Mouse (Mus musculus) c-Kit-positive CD71-positive TER-119-positive erythroid progenitor cells, embryonic 14.5 days (primary cell): ENCODE data around the gene Slc35e3.
A peak's percentile ranks its signal among the peaks of the same experiment; 100 is the strongest.
"Not testable (repeated sequence)": the region's sequence is repeated elsewhere in the genome, so short reads cannot be mapped to it uniquely, and the experiment has no call there.

Experiments
- DNase-seq: peaks from one replicate; pipeline ENCODE4 v3.0.0-alpha.2; 2013; ENCODE audit warnings: low spot score

The Slc35e3 gene

DNA sequence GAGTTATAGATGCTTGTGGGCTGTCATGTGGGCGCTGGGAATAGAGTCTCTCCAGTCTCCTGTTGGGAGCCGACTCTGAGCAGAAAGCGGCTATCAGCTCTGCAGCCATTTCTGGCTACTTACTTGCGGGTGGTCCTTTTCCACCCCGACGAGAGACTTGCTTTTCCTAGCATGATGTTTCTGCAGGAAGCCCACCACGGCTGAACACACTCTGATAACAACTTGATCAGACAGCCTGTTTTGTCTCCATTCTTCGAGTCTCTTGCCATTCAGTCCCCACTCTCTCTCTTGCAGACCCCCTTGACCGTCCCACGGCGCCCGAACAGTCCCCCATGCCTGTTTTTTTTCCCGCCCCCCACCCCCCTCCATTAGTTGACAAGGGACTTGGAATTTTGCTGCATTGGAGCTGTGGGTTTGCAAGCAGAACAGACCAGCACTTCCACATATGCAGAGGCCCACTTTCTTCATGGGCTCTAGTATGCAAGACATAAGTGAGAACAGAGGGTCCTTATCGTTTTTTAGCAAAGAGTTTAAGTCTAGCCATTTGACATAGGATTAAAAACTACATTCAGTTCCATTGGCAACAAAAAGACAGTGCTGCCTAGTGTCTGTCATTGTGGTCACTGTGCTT is 13.1 kb downstream of the Slc35e3 start:
- no peak for DNase-seq

DNA sequence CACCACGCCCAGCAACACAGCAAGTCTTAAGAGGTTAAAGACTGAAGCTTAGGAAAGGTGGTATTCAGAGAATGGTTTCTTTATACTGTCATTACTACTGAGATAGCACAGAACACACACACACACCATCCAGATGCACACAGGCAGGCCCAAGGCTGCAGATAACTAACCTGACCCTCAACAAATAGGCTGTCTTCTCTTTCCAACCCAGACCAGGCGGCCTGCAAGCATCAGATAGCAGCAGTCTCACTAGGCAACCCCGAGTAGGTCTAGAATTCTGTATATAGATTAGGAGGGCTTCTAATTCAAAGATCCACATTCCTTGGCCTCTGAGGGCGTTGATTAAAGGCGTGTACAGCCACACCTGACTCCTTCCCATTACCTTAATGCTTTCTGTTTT is 14.0 kb downstream of the Slc35e3 start:
- peak; percentile 72 for DNase-seq

DNA sequence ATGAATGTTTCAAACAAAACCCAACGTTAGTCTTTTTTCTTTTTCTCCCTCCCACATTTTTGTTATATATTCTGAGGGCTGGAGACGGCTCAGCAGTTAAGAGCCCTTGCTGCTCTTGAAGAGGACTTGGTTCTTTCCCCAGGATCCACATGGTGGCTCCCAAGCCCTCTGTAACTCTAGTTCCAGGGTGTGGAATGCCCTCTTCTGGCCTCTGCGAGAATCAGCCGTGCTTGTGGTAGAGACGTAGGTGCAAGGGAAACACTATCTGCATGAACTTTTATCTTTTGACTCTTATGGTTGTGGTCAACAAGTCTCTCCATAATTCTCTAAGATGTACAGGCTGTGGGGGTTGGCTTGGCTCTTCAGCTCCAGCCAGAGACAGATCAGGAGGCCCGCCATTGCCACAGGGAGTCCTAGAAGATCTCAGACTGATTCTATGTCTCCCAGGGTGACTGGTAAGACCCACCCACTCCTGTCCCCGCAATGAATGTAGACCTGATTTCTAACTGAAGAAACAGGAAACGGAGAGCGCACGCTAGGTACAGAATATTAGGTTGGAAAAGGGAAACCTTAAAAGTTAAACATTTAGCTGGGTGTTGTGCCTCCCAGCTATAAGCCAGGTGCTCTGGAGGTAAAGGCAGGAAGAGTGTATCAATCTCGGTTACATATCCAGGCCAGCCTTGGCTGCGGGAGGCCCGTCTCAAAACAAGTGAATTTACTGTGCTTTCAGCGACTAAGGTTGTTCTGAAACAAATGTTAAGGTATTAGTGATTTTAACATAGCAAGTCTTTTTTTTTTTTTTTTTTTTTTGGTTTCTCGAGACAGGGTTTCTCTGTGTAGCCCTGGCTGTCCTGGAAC is 14.7 kb downstream of the Slc35e3 start:
- DNase-seq, result peak; percentile 64

DNA sequence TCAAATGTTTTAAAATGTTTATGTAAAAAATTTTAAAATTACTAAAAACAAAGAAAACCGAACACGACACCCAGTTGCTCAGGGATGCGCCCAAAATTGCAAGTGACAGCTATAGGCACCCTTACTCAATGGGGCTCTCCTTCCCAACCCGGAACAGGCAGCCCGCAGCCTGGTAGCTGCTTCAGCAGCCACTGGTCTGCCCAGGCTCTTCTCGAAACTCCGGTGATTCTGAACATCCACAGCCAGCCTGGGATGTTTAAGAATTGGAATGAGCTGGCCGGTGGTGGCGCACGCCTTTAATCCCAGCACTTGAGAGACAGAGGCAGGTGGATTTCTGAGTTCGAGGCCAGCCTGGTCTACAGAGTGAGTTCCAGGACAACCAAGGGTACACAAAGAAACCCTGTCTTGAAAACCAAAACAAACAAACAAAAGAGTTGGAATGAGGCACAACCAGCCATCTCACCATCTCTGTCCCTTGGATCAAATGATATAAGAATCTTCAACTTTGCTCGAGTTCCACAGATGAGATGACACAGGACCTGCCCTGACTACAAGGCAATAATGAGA is 15.4 kb downstream of the Slc35e3 start:
- no peak for DNase-seq

DNA sequence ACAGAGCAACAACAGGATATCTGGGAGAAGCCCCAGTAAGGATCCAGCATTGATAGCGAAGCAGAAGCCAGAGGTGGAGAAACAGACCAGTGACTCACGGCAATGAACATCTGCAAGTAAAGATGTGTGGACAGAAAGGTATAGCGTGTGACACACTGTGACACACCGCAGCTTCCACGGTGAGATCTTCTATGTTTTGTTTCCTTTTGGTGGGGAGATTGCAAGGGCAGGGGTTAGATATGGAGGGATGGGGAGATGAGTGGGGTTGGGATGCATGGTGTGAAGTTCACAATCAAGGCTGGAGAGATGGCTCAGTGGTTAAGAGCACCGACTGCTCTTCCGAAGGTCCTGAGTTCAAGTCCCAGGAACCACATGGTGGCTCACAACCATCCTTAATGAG is 16.0 kb downstream of the Slc35e3 start:
- no peak for DNase-seq

DNA sequence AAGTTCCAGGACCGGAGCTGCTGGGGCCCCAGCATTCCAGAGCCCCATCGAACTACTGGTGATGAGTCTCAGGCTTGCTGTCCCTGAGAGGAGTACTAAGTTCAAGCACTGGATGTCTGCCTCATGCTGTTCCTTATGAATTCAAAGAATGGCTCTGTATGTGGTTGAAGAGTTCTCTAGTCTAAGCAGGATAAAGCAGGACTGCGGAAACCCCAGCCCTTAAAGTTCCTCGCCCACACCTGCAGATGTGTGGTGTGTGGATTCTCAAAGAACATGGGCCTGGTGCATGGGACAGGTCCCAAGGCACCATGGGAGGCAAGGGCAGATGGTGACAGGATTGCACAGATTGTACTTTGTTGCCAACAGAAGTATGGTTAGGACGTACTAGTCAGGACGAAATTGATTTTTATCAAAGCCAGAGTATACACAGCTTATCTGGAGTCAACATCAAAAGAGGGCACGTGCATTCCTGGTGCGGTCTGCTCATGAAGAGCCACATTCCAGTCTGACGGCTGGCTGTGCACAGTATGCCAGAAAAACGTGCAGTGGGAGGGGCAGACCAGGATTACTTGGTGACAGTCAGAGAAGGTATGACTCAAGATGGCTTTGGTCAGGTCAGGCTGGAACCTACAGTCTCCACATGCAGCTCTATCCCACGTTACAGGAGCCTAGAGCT is 16.9 kb downstream of the Slc35e3 start:
- DNase-seq, result no peak

DNA sequence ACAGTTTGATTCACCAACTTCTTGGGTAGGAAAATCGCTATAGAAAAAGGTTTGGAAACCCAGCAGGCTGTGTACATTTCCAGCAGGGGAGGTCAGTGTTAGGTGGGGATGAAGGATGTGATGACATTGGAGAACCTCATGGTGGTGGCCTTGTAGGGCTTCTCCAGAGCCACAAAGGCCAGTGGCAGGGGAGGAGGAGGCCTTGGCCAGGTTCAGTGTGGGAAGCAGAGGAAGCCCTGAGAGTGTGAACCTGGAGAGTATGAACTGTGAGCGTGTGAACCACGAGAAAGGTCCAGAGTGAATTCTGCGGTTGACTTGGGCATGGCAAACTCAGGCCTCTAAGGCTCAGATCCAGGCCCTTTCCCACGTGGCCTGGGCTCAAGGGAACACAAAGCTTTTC is 17.6 kb downstream of the Slc35e3 start:
- DNase-seq, result no peak

DNA sequence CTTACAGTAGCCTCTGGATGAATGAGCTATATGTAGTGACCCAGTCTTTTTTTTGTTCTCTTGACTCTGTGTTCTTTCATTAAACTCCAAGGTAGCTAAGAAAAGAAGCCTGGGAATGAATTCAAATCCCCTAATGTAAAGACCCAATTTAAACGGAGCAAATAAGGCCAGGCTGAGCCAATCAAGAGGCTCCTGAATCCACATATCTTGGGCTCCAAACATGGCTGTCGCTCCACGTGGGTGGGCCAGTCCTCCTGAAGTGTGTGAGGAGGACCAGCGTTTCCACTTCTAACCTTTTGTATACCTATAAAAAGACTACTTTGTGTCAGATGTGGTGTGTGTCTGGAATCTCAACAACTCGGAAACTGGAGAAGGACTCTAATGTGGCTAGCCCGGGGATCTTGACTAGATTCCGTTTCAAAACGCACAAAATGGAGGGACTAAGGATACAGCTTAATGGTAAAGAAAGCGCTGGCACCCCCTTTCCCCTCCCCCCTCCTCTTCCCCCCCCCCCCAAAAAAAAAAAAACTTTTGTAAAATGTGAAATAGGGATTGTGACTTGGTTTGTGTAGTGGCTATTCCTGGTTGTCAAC is 18.6 kb downstream of the Slc35e3 start:
- no peak for DNase-seq

DNA sequence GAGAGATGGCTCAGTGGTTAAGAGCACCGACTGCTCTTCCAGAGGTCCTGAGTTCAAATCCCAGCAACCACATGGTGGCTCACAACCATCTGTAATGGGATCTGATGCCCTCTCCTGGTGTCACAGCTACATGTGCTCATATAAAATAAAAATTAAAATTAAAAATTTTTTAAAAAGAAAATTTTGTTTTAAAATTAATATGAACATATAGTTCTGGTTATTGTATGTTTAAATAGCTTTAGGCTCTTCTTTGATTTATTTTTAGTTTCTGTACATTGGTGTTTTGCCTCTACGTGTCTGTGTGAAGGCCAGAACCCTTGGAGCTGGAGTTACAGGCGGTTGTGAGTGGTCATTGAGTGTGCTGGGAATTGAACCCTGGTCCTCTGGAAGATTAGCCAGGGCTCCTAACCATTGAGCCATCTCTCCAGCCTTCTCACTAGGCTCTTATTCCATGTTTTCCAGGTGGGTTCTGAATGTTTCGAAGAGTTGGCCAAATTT is 19.2 kb downstream of the Slc35e3 start:
- no peak for DNase-seq

DNA sequence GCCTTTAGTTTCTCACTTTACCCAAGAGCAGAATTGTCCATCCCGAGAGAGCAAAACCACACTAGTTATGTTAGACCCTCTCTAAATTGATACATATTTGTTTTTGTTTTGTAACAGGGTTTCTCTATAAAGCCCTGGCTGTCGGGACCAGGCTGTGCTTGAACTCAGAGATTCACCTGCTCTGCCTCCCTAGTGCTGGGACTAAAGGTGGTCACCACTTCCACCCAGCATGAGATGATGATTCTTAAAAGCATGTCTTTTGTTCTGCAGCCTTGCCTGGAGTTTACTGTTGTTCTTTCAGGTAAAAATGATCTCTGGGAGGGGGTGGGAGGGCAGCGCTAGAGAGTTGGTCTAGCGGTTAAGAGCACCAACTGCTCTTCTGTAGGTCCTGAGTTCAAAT is 19.8 kb downstream of the Slc35e3 start:
- DNase-seq, result no peak

DNA sequence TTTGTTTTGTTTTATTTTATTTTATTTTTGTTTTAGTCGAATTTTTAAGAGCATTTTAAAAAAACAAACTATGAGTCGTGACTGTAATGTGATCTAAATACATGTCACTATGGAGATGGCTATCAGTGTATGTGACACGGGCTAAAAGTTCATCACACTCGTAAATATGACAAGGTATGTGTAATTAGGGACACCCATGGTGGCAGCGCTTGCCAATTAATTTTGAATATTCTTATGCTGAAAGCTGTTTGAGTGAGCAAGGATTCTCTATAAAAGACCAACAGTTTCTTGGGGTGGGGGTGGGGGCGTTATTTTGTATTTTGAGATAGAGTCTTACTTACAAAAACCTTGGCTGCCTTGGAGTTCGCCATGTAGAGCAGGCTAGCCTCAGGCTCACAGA is 20.5 kb downstream of the Slc35e3 start:
- DNase-seq, result no peak

DNA sequence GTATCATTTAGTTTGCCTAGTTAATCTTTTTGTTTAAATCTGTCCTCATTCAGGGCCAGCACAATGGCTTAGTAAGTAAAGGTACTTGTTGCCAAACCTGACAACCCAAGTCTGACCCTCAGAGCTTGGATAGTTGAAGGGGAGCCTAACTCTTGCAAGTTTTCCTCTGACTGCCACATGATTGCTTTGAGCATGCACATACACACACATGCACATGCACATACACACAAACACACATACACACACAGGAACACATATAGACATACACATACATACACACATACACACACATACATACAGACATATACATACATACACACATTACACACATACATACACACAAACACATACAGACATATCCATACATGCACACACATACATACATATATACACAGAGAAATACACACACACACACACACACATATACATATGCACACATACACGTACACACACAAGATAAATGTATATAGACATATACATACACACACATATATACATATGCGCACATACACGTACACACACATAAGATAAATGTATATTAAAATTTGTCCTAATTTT is 21.3 kb downstream of the Slc35e3 start:
- DNase-seq, result no peak

DNA sequence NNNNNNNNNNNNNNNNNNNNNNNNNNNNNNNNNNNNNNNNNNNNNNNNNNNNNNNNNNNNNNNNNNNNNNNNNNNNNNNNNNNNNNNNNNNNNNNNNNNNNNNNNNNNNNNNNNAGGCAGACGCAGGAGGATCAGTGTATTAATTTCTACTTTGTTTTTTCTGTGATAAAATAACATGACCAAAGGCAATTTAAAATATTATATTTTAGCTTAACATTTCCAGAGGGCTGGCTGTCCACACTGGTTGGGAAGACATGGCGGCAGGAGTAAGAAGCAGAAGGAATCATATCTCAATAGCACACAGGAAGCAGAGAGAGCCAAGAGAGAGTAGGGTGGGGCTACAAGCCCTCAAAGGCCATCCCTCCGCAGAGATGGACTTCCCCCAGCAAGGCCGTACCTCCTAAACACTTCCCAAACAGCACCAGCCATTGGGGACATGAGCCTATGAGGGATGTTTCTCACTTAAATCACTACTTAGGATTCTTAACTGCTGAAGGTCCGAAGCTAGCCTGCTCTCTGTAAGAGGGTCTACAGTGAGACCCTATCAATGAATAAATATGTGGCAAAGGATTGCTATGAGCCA is 21.9 kb downstream of the Slc35e3 start:
- DNase-seq, result no peak

DNA sequence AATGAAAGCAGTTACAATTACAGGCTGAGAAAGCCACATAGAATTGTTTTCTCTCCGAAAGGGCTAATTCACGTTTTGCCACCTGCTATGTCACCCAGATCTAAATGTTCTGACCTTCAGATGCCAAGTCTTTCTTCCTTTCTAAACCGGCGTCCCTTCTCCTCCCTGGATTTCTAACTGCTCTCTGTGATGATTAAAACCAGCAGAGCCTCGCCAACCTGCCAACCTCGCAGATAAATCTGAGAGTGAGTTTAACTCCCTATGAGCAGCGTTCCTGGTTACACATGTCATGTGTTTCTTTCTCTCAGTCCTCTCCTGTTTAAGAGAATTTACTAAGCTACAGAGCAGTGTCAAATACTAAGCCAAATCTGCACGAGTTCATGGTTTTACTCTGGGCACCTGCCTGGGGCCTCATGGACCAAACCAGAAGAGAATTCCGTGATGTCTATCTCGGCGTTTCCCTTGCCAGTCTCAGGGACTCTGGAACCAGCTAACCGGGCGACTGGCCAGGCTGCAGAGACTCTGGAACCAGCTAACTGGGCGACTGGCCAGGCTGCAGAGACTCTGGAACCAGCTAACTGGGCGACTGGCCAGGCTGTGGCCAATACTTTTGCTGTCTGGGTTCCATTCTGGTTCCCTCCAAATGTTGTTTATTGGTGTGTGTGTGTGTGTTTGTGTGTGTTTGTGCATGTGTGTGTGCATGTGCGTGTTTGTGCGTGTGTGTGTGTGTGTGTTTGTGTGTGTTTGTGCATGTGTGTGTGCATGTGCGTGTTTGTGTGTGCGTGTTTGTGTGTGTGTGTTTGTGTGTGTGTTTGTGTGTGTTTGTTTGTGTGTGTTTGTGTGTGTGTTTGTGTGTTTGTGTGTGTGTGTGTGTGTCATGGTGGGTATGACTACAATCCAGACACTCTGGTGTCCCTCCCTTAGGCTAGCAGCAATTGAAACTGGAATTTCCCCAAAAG is 27.7 kb downstream of the Slc35e3 start:
- DNase-seq, result no peak

DNA sequence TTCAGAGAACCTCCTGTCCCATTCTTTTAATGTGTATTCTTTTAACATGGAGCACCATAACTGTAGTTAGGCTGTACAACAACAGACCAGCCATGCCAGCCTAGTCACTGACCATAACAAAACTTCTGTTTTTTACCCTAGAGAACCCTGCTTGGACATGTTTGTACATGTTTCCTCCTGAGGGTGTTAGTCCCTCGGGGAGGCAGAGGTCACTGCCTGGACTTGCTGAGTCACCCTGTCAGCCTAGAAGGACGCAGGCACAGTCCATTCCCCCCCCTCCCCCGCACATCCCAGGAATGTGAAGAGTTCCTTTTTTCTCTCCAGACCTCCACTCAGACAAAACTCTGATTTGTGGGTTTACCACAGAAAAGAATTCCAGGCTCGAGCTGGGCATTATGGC is 28.6 kb downstream of the Slc35e3 start:
- DNase-seq, result no peak

DNA sequence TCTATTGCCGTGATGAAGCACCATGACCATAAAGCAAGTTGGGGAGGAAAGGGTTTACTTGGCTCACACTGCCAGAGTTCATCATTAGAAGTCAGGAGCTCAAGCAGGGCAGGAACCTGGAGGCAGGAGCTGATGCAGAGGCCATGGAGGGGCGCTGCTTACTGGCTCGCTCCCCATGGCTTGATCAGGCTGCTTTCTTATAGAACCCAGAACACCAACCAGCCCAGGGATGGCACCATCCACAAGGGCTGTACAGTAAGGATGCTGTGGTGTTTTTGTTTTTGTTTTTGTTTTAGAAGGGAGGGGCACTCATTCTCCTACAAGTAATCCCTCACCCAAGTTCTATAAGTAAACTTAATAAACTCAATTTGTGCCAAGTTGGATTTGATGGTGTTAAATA is 29.5 kb downstream of the Slc35e3 start:
- no peak for DNase-seq

DNA sequence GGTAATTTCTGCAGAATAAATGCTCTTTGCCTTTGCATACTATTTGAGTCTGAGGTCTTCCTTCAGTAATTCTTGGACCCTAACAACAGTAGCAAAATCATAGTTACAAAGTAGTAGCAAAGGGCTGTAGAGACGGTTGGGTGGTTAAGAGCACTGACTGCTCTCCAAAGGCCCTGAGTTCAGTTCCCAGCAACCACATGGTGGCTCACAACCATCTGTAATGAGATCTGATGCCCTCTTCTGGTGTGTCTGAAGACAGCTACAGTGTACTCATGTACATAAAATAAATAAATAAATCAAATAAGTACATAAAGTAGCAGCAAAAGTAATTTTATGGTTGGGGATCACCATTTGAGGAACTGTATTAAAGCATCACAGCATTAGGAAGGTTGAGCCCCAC is 30.5 kb downstream of the Slc35e3 start:
- DNase-seq, result not testable (repeated sequence)

DNA sequence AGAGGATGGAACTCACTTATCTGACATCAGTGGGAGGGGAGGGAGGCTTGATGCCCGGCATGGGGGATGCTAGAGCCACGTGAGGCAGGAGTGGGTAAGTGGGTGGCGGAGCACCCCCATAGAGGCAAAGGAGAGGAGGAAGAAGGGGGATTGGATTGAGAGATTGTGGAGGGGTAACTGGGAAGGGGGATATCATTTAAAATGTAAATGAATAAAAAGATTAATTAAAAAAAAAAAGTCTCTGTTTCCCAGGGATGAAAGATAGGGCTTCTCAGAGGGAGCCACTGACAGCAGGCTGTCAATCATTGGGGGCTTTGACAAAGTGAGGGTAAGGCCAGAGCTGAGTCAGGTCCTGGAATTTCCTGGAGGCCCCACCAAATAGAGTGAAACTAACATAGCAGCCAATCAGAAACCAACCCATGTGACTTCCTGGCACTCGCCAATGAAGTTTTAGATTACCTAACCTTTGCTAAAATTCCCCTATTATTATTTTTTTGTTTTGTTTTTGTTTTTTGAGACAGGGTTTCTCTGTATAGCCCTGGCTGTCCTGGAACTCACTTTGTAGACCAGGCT is 31.2 kb downstream of the Slc35e3 start:
- DNase-seq, result no peak

DNA sequence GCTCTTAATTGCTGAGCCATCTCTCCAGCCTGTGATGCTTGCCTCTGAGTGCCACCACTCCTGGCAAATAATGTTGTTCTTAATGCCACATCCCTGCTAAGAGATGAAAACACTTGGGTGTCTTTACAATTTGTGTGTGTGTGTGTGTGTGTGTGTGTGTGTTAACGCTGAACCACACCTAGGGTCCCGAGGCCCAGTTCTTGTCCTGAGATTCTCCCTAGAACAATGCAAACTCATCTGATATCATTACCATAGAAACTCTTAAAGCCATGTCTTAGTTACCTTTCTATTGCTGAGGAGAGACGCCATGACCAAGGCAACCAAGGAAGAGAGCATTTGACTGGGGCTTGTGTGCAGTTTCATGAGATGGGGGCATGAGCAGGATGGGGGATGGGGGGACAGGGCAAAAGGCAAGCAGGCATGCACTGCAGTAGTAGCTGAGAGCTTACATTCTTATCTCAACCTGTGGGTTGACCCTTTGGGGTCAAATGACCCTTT is 32.1 kb downstream of the Slc35e3 start:
- no peak for DNase-seq

DNA sequence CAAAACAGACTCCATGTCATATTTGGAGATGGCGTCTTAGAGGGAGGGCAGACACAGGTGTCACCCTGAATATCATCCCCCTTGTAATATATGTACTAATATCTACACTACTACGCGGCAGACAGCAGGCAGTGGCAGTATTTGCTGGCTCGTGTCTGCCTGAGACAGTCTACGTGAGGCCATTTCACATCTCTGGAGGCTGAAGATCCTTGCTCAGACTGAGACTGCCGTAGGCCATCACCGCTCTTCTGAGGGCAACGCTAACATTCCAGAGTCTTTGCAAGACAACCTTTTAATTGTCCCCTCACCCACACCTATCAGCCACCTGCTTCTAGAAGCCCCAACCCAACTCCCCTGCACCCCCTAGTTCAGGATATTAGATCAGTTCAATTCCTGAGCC is 32.7 kb downstream of the Slc35e3 start:
- DNase-seq, result no peak
